ENCODE assay signal across 18 mouse cellular contexts in the genomic region with DNA sequence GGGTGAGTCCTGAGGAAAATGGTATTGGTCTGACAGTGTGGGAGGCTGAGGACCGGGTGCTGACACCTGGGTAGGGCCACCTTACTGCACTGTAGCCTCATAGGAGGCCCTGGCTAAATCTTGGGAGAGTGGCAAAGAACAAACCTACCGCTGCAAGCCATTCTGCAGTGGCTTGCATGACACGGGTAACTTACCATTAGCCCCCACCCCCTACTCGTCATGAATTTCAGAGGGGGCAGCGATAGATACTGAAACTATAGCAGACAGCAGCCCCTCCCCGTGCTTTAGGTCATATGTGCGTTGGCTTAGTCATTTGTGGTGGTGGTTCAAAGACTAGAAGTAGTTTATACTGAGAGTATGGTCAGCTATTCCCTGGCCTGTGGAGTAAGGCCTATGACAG.
"Had no signal": no experiment of that assay in that cellular context is flagged by ENCODE, and none has a peak within 500 bp of the region (broad histone marks: within the 10 kb centered on the region; RNA-seq: fewer than 3 reads in every experiment).

No protein-coding gene starts in this region.

- H3K9me3 ChIP-seq: limb, embryonic 10.5 days; limb, embryonic 13.5 days; liver, embryonic 12.5 days; liver, embryonic 15.5 days; lung, embryonic 15.5 days had no signal

- DNase-seq: kidney, postnatal 25 days; layer of hippocampus, adult 9-11 months; liver; lung, adult 18-20 months; lung, postnatal 10 days; lung, postnatal 4 days; midbrain, embryonic 14.5 days; retina, postnatal 1 day; thymus, adult 2 months; thymus, postnatal 4 days had no signal

- H3K27me3 ChIP-seq: limb, embryonic 13.5 days; liver, embryonic 12.5 days; liver, embryonic 15.5 days; lung, embryonic 15.5 days had no signal

- H3K27ac ChIP-seq: kidney, postnatal 0 days; layer of hippocampus, adult 2 months; limb, embryonic 10.5 days; limb, embryonic 13.5 days; liver, embryonic 12.5 days; liver, embryonic 15.5 days; lung, embryonic 15.5 days had no signal

- H3K4me3 ChIP-seq: layer of hippocampus, adult 2 months; limb, embryonic 10.5 days; limb, embryonic 13.5 days; liver, embryonic 12.5 days; liver, embryonic 15.5 days; lung, embryonic 15.5 days had no signal

- H3K36me3 ChIP-seq: limb, embryonic 10.5 days; limb, embryonic 13.5 days; liver, embryonic 12.5 days; liver, embryonic 15.5 days; lung, embryonic 15.5 days had no signal

- H3K9ac ChIP-seq: limb, embryonic 13.5 days; liver, embryonic 12.5 days; liver, embryonic 15.5 days; lung, embryonic 15.5 days had no signal

- H3K4me2 ChIP-seq: limb, embryonic 13.5 days; liver, embryonic 12.5 days; liver, embryonic 15.5 days; lung, embryonic 15.5 days; midbrain, embryonic 11.5 days had no signal
